ENCODE assay signal across 10 mouse cellular contexts in the genomic region with DNA sequence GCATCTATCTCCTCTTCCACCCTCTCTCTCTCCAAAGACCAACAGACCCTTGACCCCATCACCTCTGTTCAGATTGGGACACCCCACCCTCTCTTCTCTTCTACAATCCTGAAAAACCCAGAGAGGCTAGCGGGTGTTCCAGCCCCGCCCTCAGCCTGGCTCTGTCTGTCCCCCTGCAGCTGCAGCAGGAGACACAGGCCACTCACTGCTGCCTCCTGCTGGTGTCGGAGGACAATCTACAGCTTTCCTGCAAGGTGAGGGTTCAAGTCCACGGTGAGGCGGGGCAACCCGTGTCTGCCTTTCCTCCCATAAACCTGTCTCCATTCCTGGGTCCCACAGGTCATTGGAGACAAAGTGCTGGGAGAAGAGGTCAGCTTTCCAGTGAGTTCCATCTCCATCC.
A peak's percentile ranks its signal among the peaks of the same experiment; 100 is the strongest.
DNase-seq lines count a peak whose midpoint lies in the region; TF ChIP-seq lines count a peak whose summit lies in the region.
"Had no signal": no experiment of that assay in that cellular context is flagged by ENCODE, and none has a peak within 500 bp of the region (broad histone marks: within the 10 kb centered on the region; RNA-seq: fewer than 3 reads in every experiment).

No protein-coding gene starts in this region.

- TF ChIP-seq POLR2A in kidney, adult 2 months (IDR thresholded peaks at IDR 0.05; ENCODE audit: low read depth, low read length), result no peak

- no peak overlapping the region for H3K27ac ChIP-seq in kidney, adult 2 months (ENCODE audit: insufficient read depth, low read depth, low read length)
- H3K27ac ChIP-seq: heart, embryonic 15.5 days; limb, embryonic 12.5 days; midbrain, embryonic 12.5 days had no signal

- H3K4me3 ChIP-seq in kidney, adult 2 months (ENCODE audit: insufficient read depth, low read depth, low read length), result no peak overlapping the region
- H3K4me3 ChIP-seq: heart, embryonic 15.5 days; limb, embryonic 12.5 days; midbrain, embryonic 12.5 days had no signal

- DNase-seq in kidney, adult 2 months, result peak; percentile 21
- DNase-seq in kidney, adult 9 months, result no peak
- DNase-seq in thymus, postnatal 4 days, result peak; percentile 54
- DNase-seq in thymus, postnatal 14 days, result no peak
- peak; percentile 46 for DNase-seq in WW6 (ENCODE audit: low read depth, low spot score)
- no peak for DNase-seq in cerebellum, postnatal 4 days (ENCODE audit: low spot score in 2 of 2)
- DNase-seq in thymus, adult 18-20 months, result no peak

- H3K36me3 ChIP-seq in kidney, adult 2 months (ENCODE audit: control insufficient read depth, insufficient read depth, low read length), result no peaks in the 10 kb centered on the region
- H3K36me3 ChIP-seq: heart, embryonic 15.5 days; limb, embryonic 12.5 days; midbrain, embryonic 12.5 days had no signal

- 71% methylated on average over 6 of the region's 6 CpGs for WGBS in kidney, adult 2 months

- TF ChIP-seq CTCF in kidney, adult 2 months (conservative IDR thresholded peaks at IDR 0.05; ENCODE audit: insufficient read depth, insufficient read length, low read depth, low read length), result peak; percentile 28

- H3K4me1 ChIP-seq in kidney, adult 2 months (ENCODE audit: control insufficient read depth, insufficient read depth, low read length), result no peaks in the 10 kb centered on the region

- no peaks in the 10 kb centered on the region for H3K27me3 ChIP-seq in kidney, adult 2 months (replicated peaks; ENCODE audit: control insufficient read depth, insufficient read depth, low read length)

Comparison
In these comparisons a context has a peak if more than half of its experiments do, and no peak if none do; other contexts are left out.
1. DNase-seq: peak in kidney, adult 2 months (single experiment), thymus, postnatal 4 days (single experiment) and WW6 (single experiment); none in kidney, adult 9 months (single experiment), thymus, postnatal 14 days (single experiment), cerebellum, postnatal 4 days (0 of 2) and thymus, adult 18-20 months (0 of 2).